Mouse (Mus musculus): ENCODE data around the gene Ipo13. TPM values are rescaled to one million over a fixed set of nuclear protein-coding genes. Genes with fewer than 3 reads are reported as not detected.

Gene Ipo13
- total and polyA plus RNA-seq, 3 experiments: 60.8 to 104 (median 68.4) TPM

DNA sequence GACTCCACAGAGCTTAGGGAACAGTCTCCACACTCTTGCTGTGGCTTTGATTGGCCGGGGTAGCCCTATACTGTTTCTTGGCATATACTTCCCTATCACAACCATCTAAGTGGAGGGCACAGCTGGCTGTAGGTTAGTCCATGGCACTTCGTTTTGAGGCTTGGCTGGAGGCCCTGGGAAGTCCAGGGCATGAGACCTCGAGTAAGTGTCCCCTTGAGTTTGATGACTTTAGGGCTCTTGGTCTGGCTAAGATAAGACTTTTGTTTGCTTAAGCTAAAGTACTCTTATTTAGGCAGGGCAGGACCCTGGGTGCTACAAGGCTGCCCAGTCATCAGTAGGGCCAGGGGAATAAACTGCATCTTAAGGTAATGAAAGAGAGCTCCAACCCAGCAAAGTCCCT lies 16.7 kb downstream of the Ipo13 start:
- WGBS: 63% methylated on average over 3 of the region's 3 CpGs
- no peaks in the 10 kb centered on the region for H3K79me2 ChIP-seq (replicated peaks; ENCODE audit: control insufficient read depth, insufficient read depth, low read length)
- TF ChIP-seq EP300 (IDR thresholded peaks at IDR 0.05; ENCODE audit: insufficient read depth, low read depth, low read length) (no peak), POLR2A (IDR thresholded peaks at IDR 0.05; ENCODE audit: insufficient read depth, low read depth, low read length) (no peak), CTCF (IDR thresholded peaks at IDR 0.05) (no peak)
- no peaks in the 10 kb centered on the region for H3K27me3 ChIP-seq (ENCODE audit: control insufficient read depth, insufficient read depth, low read length)
- DNase-seq: no peak
- intact Hi-C loops (cut with DNase I): no loop called here
- H3K27ac ChIP-seq: no peak overlapping the region
- no peak overlapping the region for H3K4me3 ChIP-seq
- H3K36me3 ChIP-seq (ENCODE audit: control insufficient read depth, insufficient read depth, low read length): no peaks in the 10 kb centered on the region
- no peak overlapping the region for H3K9ac ChIP-seq (ENCODE audit: low read depth, low read length)
- H3K4me1 ChIP-seq (ENCODE audit: control insufficient read depth, insufficient read depth, low read length): no peaks in the 10 kb centered on the region

DNA sequence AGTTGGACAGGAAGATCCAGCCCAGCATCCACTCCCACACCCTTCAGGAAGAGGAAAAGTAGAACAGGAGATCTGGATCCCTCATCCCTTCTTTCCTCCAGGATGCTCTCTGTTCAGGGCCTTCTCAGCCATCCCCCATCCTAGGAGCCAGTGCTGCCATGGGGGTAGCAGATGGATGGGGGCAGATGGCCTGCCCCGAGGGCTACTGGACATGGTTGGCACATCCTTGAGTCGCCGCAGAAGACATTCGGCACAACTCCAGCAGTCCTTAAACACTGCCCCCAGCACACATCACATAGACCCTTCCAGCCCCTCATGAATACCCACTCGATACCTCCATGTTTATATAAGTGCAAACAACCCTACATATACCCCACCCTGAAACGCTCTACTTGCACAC lies 18.8 kb downstream of the Ipo13 start:
- intact Hi-C loops (cut with DNase I): no loop called here
- TF ChIP-seq POLR2A (IDR thresholded peaks at IDR 0.05; ENCODE audit: insufficient read depth, low read depth, low read length): no peak
- TF ChIP-seq CTCF (IDR thresholded peaks at IDR 0.05): no peak
- TF ChIP-seq EP300 (IDR thresholded peaks at IDR 0.05; ENCODE audit: insufficient read depth, low read depth, low read length): no peak
- no peak for DNase-seq
- Histone ChIP-seq H3K36me3 (ENCODE audit: control insufficient read depth, insufficient read depth, low read length) (no peaks in the 10 kb centered on the region), H3K4me3 (no peak overlapping the region), H3K79me2 (replicated peaks; ENCODE audit: control insufficient read depth, insufficient read depth, low read length) (no peaks in the 10 kb centered on the region), H3K4me1 (ENCODE audit: control insufficient read depth, insufficient read depth, low read length) (peaks cover 2% of the 10 kb centered on the region; the same call in 1 of the 2 replicates), H3K9ac (ENCODE audit: low read depth, low read length) (no peak overlapping the region), H3K27ac (no peak overlapping the region), H3K27me3 (ENCODE audit: control insufficient read depth, insufficient read depth, low read length) (no peaks in the 10 kb centered on the region)
- WGBS: 96% methylated on average over 6 of the region's 6 CpGs

DNA sequence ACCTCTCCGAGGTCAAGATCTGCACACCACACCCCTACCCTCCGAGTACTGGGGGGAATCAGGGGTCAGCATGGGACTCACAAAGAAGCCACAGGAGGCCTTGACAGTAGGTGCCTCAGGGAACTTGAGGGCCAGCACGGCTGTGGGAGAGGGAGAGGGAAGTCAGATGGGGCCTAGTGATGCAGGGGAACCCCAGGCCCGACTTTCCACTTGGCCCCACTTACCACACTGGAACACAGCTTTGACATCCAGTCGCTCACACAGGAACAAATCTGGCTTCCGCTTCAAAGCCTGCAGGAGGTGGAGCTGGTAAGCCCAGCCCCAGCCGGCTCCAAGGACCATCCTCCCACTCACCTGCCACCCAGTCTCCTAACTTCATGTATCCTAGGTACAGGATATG lies 19.5 kb downstream of the Ipo13 start:
- H3K79me2 ChIP-seq (replicated peaks; ENCODE audit: control insufficient read depth, insufficient read depth, low read length): no peaks in the 10 kb centered on the region
- intact Hi-C loops (cut with DNase I): no loop called here
- 75% methylated on average over 7 of the region's 7 CpGs for WGBS
- TF ChIP-seq EP300 (IDR thresholded peaks at IDR 0.05; ENCODE audit: insufficient read depth, low read depth, low read length) (no peak), POLR2A (IDR thresholded peaks at IDR 0.05; ENCODE audit: insufficient read depth, low read depth, low read length) (no peak), CTCF (IDR thresholded peaks at IDR 0.05) (no peak)
- H3K9ac ChIP-seq (ENCODE audit: low read depth, low read length): no peak overlapping the region
- DNase-seq: no peak
- peaks cover 2% of the 10 kb centered on the region; the same call in 1 of the 2 replicates for H3K4me1 ChIP-seq (ENCODE audit: control insufficient read depth, insufficient read depth, low read length)
- H3K27ac ChIP-seq: no peak overlapping the region
- no peak overlapping the region for H3K4me3 ChIP-seq
- H3K36me3 ChIP-seq (ENCODE audit: control insufficient read depth, insufficient read depth, low read length): no peaks in the 10 kb centered on the region
- no peaks in the 10 kb centered on the region for H3K27me3 ChIP-seq (ENCODE audit: control insufficient read depth, insufficient read depth, low read length)

DNA sequence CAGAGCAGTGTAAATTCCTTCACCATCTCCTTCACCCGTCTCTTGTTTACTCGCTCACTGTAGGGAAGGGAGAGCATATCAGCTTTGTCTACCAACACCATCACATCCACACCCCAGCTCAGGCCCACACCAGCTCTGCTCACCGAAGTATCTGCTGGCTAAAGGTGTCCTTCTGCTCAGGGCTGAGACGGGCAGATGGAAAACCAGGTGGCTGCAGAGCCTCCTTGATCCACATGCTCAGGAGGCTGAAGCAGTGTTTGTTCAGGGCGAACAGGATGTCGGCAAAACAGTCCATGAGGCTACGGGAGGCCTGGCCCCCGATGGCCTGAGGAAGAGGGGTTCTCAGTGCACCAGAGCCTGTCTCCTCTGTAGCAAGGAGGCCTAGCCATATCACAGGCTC lies 20.2 kb downstream of the Ipo13 start:
- Histone ChIP-seq H3K4me3 (no peak overlapping the region), H3K4me1 (ENCODE audit: control insufficient read depth, insufficient read depth, low read length) (peaks cover 2% of the 10 kb centered on the region; the same call in 1 of the 2 replicates), H3K79me2 (replicated peaks; ENCODE audit: control insufficient read depth, insufficient read depth, low read length) (no peaks in the 10 kb centered on the region), H3K36me3 (ENCODE audit: control insufficient read depth, insufficient read depth, low read length) (no peaks in the 10 kb centered on the region), H3K27me3 (ENCODE audit: control insufficient read depth, insufficient read depth, low read length) (no peaks in the 10 kb centered on the region), H3K27ac (no peak overlapping the region), H3K9ac (ENCODE audit: low read depth, low read length) (no peak overlapping the region)
- 83% methylated on average over 8 of the region's 8 CpGs for WGBS
- TF ChIP-seq EP300 (IDR thresholded peaks at IDR 0.05; ENCODE audit: insufficient read depth, low read depth, low read length) (no peak), CTCF (IDR thresholded peaks at IDR 0.05) (no peak), POLR2A (IDR thresholded peaks at IDR 0.05; ENCODE audit: insufficient read depth, low read depth, low read length) (no peak)
- DNase-seq: no peak
- intact Hi-C loops (cut with DNase I): no loop called here

DNA sequence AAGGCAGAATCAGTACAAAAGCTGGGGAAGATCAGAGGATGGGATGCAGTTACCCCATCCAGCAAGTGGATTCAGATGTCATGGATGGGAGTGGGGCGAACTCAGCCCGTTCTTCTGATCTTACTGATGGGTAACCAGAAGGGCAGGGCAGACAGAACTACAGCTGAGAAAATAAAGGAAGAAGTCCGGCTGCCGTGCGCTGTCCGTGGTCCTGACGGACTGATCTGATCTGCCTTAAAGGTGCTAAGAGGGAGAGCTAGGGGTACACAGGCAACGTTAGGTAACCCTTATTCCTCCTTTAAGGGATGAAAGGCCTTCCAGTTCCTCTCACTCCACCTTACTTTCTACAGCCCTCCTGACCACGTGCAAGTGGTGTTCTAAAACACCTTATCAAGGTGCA lies 21.4 kb downstream of the Ipo13 start:
- TF ChIP-seq POLR2A (IDR thresholded peaks at IDR 0.05; ENCODE audit: insufficient read depth, low read depth, low read length) (no peak), CTCF (IDR thresholded peaks at IDR 0.05) (no peak), EP300 (IDR thresholded peaks at IDR 0.05; ENCODE audit: insufficient read depth, low read depth, low read length) (no peak)
- peak; percentile 39 to 70 for DNase-seq
- Histone ChIP-seq H3K4me1 (ENCODE audit: control insufficient read depth, insufficient read depth, low read length) (peaks cover 2% of the 10 kb centered on the region; the same call in 1 of the 2 replicates), H3K27me3 (ENCODE audit: control insufficient read depth, insufficient read depth, low read length) (no peaks in the 10 kb centered on the region), H3K36me3 (ENCODE audit: control insufficient read depth, insufficient read depth, low read length) (no peaks in the 10 kb centered on the region), H3K27ac (no peak overlapping the region), H3K79me2 (replicated peaks; ENCODE audit: control insufficient read depth, insufficient read depth, low read length) (no peaks in the 10 kb centered on the region), H3K4me3 (no peak overlapping the region), H3K9ac (ENCODE audit: low read depth, low read length) (no peak overlapping the region)
- intact Hi-C loops (cut with DNase I): no loop called here
- WGBS: 18% methylated on average over 9 of the region's 9 CpGs

DNA sequence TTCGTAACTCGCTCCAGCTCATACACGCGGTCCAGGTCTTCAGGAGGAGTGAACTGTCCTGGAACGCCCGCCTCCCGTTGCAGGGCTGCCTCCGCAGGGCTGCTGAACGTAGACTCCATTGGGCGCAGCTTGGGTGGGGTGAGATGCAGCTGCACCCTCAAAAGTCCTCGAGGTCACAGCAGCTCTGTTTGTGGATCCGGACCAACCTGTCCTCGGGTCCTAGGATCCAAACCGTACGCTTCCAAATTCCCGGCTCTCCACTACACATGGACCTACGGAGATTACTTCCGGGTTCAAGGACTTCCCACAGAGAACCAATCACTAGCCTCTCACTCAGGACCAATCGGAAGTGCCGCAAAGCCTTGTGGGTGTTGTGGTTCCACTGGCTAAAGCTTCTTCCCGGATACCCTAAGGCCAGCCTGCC lies 23.0 kb downstream of the Ipo13 start, which contains the start of gene Dph2:
Gene Dph2 (minus strand): TSS at position 295 of the 424 bp plus-strand sequence.
- Histone ChIP-seq H3K36me3 (ENCODE audit: control insufficient read depth, insufficient read depth, low read length) (no peaks in the 10 kb centered on the region), H3K9ac (ENCODE audit: low read depth, low read length) (peak within 1 kb of the TSS; percentile 69), H3K4me1 (ENCODE audit: control insufficient read depth, insufficient read depth, low read length) (peaks cover 4% of the 10 kb centered on the region), H3K79me2 (replicated peaks; ENCODE audit: control insufficient read depth, insufficient read depth, low read length) (no peaks in the 10 kb centered on the region), H3K4me3 (peak within 1 kb of the TSS; percentile 76), H3K27ac (no peak within 1 kb of the TSS; the same call in 1 of the 2 replicates), H3K27me3 (ENCODE audit: control insufficient read depth, insufficient read depth, low read length) (no peaks in the 10 kb centered on the region)
- WGBS: under 1% methylated on average over 21 of the region's 21 CpGs
- peak; percentile 56; the same call in 1 of the 2 replicates for TF ChIP-seq POLR2A (IDR thresholded peaks at IDR 0.05; ENCODE audit: insufficient read depth, low read depth, low read length)
- TF ChIP-seq CTCF (IDR thresholded peaks at IDR 0.05): no peak
- TF ChIP-seq EP300 (IDR thresholded peaks at IDR 0.05; ENCODE audit: insufficient read depth, low read depth, low read length): 0 out of 2 replicates have a peak, but pooled peaks have one; percentile 57
- intact Hi-C loops (cut with DNase I): loop anchor here (1.0 kb wide), 1 partner anchor 24 kb away; no protein-coding TSS in a partner anchor
- DNase-seq: peak; percentile 85 to 88

Measured in heart, adult 2 months (tissue).